Mouse (Mus musculus) intestine, postnatal 0 days (tissue): ENCODE measurements around the gene Syngr1. TPM values are rescaled to one million over a fixed set of nuclear protein-coding genes. Genes with fewer than 3 reads are reported as not detected.

Experiments used
- ATAC-seq: fragments of 200-750 bp; cut with Nextera tagmentation; 2 replicates; pipeline ENCODE4 v1.8.0; 2017; ENCODE audit warnings: mild to moderate bottlenecking, moderate TSS enrichment, moderate library complexity
- H3K27ac ChIP-seq: fragments of 300-500 bp; sonication (generic); 2 replicates; pipeline ENCODE4 v1.5.1; 2014; ENCODE audit warnings: mild to moderate bottlenecking, low read depth, low read length, moderate library complexity
- H3K27me3 ChIP-seq: fragments of 300-500 bp; sonication (generic); replicated peaks from 2 replicates; pipeline ENCODE4 v1.6.1; 2014; ENCODE audit warnings: low read length, mixed read lengths; ENCODE audit not compliant: control insufficient read depth, insufficient read depth
- H3K36me3 ChIP-seq: fragments of 300-500 bp; sonication (generic); 2 replicates; pipeline ENCODE4 v1.6.1; 2014; ENCODE audit warnings: mild to moderate bottlenecking, moderate library complexity; ENCODE audit not compliant: control insufficient read depth, insufficient read depth
- H3K4me1 ChIP-seq: fragments of 300-500 bp; sonication (generic); replicated peaks from 2 replicates; pipeline ENCODE4 v1.6.1; 2014; ENCODE audit warnings: antibody characterized with exemption, low read length, mixed read lengths; ENCODE audit not compliant: control insufficient read depth, insufficient read depth
- H3K4me2 ChIP-seq: fragments of 300-500 bp; sonication (generic); replicated peaks from 2 replicates; pipeline ENCODE4 v1.6.1; 2014; ENCODE audit warnings: low read depth, mild to moderate bottlenecking, moderate library complexity
- H3K4me3 ChIP-seq: fragments of 300-500 bp; sonication (generic); 2 replicates; pipeline ENCODE4 v1.5.1; 2014; ENCODE audit warnings: low read depth, low read length
- H3K9ac ChIP-seq: fragments of 300-500 bp; sonication (generic); 2 replicates; pipeline ENCODE4 v1.6.1; 2014; ENCODE audit warnings: mild to moderate bottlenecking, low read depth, low read length
- H3K9me3 ChIP-seq: fragments of 300-500 bp; sonication (generic); 2 replicates; pipeline ENCODE4 v1.6.1; 2016; ENCODE audit warnings: mixed run types; ENCODE audit not compliant: control insufficient read depth
- CTCF ChIP-seq: sonication (generic); IDR thresholded peaks from 2 replicates; pipeline ENCODE4 v1.5.1; 2016; ENCODE audit warnings: low read depth, mild to moderate bottlenecking, control low read depth, antibody characterized with exemption, moderate library complexity
- WGBS: fragments of 180-500 bp; shearing (Covaris S2); extraction: QIAGEN DNeasy Blood & Tissue Kit; methylation state at CpG from one replicate; pipeline ENCODE4 v1.1.7; 2014; 5-methylcytosine and 5-hydroxymethylcytosine counted together
- polyA plus RNA-seq: library from polyadenylated mRNA; unstranded; fragments of >200 nt; fragmentation: Nextera tagmentation; extraction: Ambion mirVana; gene quantifications from 2 replicates; pipeline ENCODE4 v1.2.1, GENCODE M21; 2015

Syngr1 gene
- polyA plus RNA-seq, 1 experiment from 2014 or later: 6.8 TPM

DNA sequence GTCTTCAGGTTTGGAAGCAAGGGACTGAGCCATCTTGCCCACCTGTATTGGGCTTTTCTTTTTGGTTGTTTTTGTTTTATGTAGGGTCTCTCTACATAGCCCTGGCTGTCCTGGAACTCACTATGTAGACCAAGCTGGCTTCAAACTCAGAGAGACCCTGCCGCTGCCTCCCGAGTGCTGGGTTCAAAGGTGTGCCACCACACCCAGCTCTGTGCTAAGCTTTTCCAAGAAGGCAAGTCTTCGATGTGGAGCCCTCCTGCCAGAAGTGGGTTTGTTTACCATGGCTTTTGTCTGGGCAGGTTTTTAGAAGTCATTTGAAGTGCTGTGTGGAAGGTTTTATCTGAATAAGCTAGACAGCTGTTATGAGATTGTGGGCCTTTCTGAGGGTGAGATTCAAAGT is 49.7 kb downstream of the Syngr1 start:
- H3K27me3 ChIP-seq: no peaks in the 10 kb centered on the region
- no peak for TF ChIP-seq CTCF
- ATAC-seq: no peak
- no peak overlapping the region for H3K4me2 ChIP-seq
- H3K9me3 ChIP-seq: no peaks in the 10 kb centered on the region
- WGBS: 53% methylated on average over 3 of the region's 3 CpGs
- 0 out of 2 replicates have a peak, but pooled peaks cover 3% of the 10 kb centered on the region for H3K4me1 ChIP-seq
- no peaks in the 10 kb centered on the region for H3K36me3 ChIP-seq
- no peak overlapping the region for H3K4me3 ChIP-seq
- 0 out of 2 replicates have a peak overlapping the region, but pooled peaks have one; percentile 5 for H3K27ac ChIP-seq
- H3K9ac ChIP-seq: no peak overlapping the region

GRCm38 (mm10) chr15:80142130-80142529 is 51.0 kb downstream of the Syngr1 start:
- no peaks in the 10 kb centered on the region for H3K36me3 ChIP-seq
- no peak for ATAC-seq
- no peak overlapping the region for H3K4me3 ChIP-seq
- WGBS: 98% methylated on average over 3 of the region's 3 CpGs
- no peak overlapping the region for H3K27ac ChIP-seq
- no peak overlapping the region for H3K4me2 ChIP-seq
- no peak overlapping the region for H3K9ac ChIP-seq
- peak; percentile 56 for TF ChIP-seq CTCF
- no peaks in the 10 kb centered on the region for H3K9me3 ChIP-seq
- H3K27me3 ChIP-seq: no peaks in the 10 kb centered on the region
- 0 out of 2 replicates have a peak, but pooled peaks cover 3% of the 10 kb centered on the region for H3K4me1 ChIP-seq

DNA sequence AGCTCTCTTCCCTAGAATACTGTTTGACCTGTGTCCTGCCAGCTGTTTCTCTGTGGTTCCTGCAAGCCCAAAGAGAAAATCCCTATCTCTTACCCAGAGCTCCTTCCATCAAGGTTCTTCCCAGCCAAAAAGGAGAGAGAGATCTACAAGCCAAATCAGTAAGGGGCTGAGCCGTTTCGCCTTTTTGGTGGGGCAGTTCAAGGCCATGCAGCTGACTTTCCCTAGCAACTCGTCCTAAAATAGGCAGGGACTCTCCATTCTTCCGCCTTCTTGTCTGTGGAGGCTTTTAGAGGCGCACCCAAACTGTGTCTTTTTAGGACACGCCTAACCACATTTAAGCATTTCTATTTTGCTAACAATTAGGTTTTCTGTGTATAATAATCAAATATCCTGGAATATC is 52.6 kb downstream of the Syngr1 start:
- H3K4me3 ChIP-seq: no peak overlapping the region
- H3K4me2 ChIP-seq: no peak overlapping the region
- 87% methylated on average over 6 of the region's 6 CpGs for WGBS
- TF ChIP-seq CTCF: no peak
- H3K4me1 ChIP-seq: 0 out of 2 replicates have a peak, but pooled peaks cover 3% of the 10 kb centered on the region
- H3K9me3 ChIP-seq: no peaks in the 10 kb centered on the region
- ATAC-seq: no peak
- no peaks in the 10 kb centered on the region for H3K27me3 ChIP-seq
- H3K27ac ChIP-seq: no peak overlapping the region
- H3K9ac ChIP-seq: no peak overlapping the region
- peaks cover 4% of the 10 kb centered on the region; the same call in 1 of the 2 replicates for H3K36me3 ChIP-seq

DNA sequence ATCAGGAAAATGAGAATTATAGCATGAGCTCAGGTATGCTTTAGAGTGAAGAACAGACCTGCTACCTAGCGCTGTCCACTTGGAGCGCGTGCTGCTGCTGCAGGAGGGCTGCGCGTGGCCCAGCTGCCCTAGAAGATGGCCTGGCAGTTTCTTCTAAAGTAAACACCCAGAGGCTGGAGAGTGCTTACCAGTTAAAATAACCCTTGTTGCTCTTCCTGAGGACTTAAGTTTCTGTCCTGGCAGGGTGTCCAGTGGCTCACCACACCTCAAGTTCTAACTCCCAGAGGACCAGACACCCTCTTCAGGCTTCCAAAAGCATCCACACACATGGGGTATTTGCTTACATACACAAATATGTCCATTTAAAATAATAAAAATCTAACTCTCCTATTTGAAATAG is 54.3 kb downstream of the Syngr1 start:
- TF ChIP-seq CTCF: no peak
- Histone ChIP-seq H3K36me3 (peaks cover 16% of the 10 kb centered on the region; the same call in 1 of the 2 replicates), H3K27me3 (no peaks in the 10 kb centered on the region), H3K4me1 (no peaks in the 10 kb centered on the region), H3K9me3 (no peaks in the 10 kb centered on the region), H3K9ac (no peak overlapping the region), H3K4me3 (no peak overlapping the region), H3K27ac (no peak overlapping the region), H3K4me2 (no peak overlapping the region)
- 83% methylated on average over 5 of the region's 5 CpGs for WGBS
- no peak for ATAC-seq

DNA sequence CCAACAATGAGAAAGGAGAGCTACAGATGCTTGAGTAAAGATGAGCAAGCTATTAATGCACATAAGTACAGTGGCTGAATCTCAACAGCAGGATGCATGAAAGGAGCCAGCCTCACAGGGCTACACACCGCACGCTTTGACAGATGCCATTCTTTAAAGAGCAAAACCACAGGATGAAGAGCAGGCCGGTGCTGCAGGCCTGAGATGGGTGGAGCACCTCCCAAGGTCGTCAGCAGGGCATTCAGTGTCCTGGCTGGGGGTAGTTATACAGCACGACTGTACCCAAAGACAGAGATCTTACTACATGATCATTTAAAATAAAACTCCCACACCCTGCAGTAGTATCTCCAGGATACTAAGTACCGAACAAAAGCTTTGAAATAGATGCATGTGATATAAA is 55.0 kb downstream of the Syngr1 start:
- WGBS: 58% methylated on average over 6 of the region's 6 CpGs
- H3K9ac ChIP-seq: no peak overlapping the region

GRCm38 (mm10) chr15:80147090-80147489 is 56.0 kb downstream of the Syngr1 start:
- H3K36me3 ChIP-seq: peaks cover 30% of the 10 kb centered on the region

More for the DNA sequence above, 55.0 kb downstream of the Syngr1 start:
- Histone ChIP-seq H3K4me3 (no peak overlapping the region), H3K27ac (no peak overlapping the region), H3K27me3 (no peaks in the 10 kb centered on the region), H3K4me2 (no peak overlapping the region), H3K9me3 (no peaks in the 10 kb centered on the region), H3K4me1 (no peaks in the 10 kb centered on the region), H3K36me3 (peaks cover 22% of the 10 kb centered on the region)
- TF ChIP-seq CTCF: no peak
- ATAC-seq: no peak

GRCm38 (mm10) chr15:80147511-80147910 is 56.4 kb downstream of the Syngr1 start:
- no peak for TF ChIP-seq CTCF

More at GRCm38 (mm10) chr15:80147090-80147489, 56.0 kb downstream of the Syngr1 start:
- no peaks in the 10 kb centered on the region for H3K27me3 ChIP-seq
- ATAC-seq: no peak
- no peak overlapping the region for H3K4me3 ChIP-seq
- H3K4me2 ChIP-seq: no peak overlapping the region
- no peak overlapping the region for H3K9ac ChIP-seq
- WGBS: 92% methylated on average over 14 of the region's 14 CpGs
- H3K27ac ChIP-seq: no peak overlapping the region
- no peaks in the 10 kb centered on the region for H3K4me1 ChIP-seq
- no peak for TF ChIP-seq CTCF
- H3K9me3 ChIP-seq: no peaks in the 10 kb centered on the region

More at GRCm38 (mm10) chr15:80147511-80147910, 56.4 kb downstream of the Syngr1 start:
- Histone ChIP-seq H3K4me1 (no peaks in the 10 kb centered on the region), H3K4me3 (no peak overlapping the region), H3K27ac (no peak overlapping the region), H3K36me3 (peaks cover 31% of the 10 kb centered on the region), H3K4me2 (no peak overlapping the region), H3K27me3 (no peaks in the 10 kb centered on the region), H3K9ac (no peak overlapping the region), H3K9me3 (no peaks in the 10 kb centered on the region)
- WGBS: 60% methylated on average over 5 of the region's 5 CpGs
- no peak for ATAC-seq
